Mouse (Mus musculus): ENCODE data around the gene Ptcd2.

The Ptcd2 gene

DNA sequence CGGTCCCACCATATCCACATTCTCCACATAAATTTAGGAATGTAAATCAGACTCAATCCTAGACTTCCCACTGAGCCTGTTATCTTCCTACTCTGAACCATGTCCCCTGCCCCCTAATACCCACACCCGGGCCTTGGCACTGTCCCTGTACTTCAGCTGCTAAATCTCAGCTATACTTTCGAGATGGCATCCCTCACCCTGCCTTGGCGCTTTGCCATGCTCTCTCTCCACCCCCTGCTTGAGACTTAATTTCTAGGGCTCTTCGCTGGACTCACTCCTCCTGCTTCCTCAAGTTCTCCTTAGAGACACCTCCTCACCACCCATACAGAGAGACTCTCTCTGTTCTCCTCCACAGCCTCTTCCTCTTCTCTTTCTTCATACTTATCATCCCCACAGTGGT lies 44.6 kb downstream of the Ptcd2 start:
- DNase-seq: no peak

DNA sequence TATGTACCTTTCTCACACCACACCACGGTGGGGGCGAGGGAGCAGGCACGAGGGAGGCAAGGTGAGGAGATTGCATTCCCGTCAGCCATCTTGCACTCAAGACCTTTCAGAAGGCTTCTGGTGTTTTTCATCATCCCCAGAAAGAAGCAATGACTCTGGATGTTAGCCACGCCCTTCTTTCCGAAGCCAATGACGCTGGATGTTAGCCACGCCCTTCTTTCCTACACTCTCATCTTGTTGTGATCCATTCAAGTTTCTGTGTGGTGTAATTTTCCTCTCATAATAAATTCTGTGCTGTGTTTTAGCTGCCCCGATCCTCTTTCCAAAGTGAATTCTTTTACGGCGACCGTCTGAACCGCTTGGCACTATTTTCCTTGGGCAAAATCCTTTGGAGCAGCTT lies 50.3 kb downstream of the Ptcd2 start:
- DNase-seq: no peak

DNA sequence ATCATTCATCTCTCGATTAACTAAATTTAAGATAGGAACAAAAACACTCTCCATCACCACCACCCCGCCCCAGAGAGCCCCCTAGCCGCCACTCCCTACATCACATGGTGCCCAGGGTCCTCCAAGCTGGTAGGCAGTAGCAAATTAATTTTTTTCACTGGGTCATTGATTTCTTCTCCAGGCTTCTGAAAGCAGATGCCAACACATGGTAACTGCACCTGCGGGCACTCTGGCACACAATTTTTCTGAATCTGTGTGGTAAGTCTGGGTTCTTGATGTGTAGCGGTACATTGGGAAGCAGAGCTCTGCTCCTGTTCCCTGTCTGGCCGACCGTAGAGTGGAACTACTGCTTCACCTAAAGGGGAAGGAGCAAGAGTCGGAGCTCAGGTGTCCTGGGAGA lies 53.7 kb downstream of the Ptcd2 start:
- DNase-seq: no peak

DNA sequence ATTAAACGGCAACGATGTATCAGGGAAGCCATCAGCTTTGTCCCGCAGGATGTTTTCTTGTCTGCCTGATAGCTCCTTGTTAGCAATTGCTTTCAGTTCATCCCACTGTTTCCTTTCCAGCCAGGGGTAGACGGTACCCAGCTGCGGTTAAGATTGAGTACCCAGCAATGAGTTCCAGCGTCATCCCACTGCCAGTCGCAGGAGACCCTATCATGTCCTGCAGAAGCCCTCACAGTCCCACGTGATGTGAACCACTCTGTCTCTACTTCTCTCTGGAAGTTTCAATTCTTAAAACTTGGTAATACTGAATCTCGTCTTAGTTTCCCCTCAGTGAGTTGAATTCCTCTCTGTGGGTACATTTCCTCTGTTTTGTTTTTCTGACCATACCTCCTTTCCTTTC lies 56.7 kb downstream of the Ptcd2 start:
- DNase-seq: no peak

DNA sequence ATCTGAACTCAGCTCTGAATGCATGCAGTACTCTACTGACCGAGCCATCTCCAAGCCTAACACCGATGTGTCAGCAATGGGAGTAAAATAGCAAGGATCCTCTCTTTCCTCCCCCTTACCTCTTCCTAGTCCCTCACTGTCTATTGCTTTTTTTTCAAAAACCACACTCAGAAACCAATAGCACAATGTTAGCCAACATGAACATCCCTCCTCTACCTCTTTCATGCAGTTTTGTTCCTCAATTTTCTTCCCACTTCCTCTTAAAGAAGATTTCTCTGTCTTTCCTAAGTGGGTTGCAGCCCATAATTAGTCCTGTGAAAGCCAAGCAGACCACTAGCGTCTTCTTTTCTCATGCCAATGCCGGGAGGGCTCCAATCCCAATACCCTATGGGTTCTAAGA lies 57.3 kb downstream of the Ptcd2 start:
- DNase-seq: no peak

DNA sequence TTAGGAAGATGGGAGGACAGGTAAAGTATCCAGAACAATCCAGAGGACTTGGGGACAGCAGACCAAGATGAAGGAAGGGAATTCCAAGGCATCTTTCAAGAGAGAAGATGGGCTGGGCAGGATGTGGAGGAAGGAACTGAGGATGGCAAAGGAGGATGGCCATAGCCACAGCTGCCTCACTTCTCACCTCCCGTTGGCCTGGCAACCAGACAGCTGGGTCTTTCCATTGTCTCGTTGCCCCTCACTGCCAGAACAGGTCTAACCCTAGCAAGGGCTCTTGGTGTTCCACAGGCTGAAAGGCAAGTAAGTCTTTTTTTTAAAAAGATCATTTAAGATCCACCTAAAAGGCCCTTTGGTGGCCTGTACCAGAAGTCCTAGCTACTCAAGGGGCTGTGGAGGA lies 59.3 kb downstream of the Ptcd2 start:
- no peak for DNase-seq

DNA sequence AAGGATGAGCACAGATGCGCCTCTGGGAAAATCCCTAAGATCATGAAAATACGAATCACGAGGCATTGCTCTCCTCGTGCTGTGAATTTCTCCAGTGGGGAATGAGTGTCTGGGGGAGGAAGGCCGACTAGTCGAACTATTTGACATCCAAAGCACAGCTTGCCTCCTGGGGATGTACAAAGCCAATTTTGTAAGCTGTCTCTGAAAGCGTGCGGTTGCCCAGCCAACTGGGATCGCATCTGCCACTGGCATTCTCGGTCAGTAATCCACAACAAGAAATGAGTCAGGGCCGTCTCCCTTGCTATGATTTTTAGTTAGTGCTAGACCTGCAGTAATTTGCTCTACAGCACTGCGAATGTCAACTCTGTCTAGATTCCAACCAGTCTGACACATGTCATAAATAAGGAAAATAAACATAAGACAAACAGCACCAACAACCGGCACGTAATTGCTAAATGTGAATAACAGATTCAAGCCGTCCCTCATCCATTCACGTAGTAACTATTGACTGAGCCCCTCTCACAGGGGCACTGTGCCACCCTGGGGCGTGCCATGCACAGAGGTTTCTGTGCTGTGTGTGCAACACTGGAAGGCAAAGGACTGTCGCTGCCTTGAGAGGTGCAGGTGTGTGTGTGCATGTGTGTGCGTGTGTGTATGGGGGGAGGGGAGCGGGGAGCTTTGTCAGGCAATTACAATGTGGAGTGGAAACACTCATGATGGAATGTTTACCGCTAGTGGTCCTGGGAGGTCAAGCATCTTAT lies 59.9 kb downstream of the Ptcd2 start:
- DNase-seq: no peak

DNA sequence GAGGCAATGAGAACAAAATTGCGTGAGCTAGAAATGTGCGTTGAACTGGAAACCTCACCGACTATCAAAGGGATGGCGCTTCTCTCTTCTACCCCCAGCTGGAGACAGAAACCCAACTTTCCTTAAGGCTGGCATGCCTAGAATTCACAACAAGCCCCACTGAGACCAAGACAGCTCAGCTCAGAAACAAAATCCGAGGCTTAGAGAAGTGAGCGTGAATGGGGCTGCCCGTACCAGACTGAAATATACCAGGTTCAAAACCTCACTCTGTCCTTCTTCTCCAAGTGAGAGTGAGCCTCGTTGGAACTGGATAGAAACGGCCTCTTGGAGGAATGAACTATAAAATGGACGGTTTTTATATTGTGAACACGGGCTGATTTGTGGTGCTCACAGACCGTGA lies 60.6 kb downstream of the Ptcd2 start:
- no peak for DNase-seq

DNA sequence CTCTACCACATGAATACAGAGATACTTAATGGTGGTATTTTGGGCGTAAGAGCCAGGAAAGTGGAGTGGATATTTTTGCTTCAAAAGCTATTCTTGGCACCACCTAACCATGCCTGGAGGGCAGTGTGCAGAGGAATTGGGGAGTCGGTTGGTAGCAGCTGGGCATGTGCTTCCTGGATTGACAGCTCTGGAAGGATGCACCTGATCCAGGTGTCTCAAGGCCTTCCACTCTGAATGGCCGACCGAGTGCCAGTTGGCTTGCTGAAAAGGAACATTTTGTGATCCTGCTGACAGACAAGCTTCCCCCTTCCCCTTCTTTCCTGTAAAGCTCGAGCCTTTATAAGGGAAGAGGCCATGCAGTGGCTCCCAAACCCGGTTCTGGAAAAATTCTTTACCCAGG lies 61.5 kb downstream of the Ptcd2 start:
- DNase-seq: peak; percentile 20

DNA sequence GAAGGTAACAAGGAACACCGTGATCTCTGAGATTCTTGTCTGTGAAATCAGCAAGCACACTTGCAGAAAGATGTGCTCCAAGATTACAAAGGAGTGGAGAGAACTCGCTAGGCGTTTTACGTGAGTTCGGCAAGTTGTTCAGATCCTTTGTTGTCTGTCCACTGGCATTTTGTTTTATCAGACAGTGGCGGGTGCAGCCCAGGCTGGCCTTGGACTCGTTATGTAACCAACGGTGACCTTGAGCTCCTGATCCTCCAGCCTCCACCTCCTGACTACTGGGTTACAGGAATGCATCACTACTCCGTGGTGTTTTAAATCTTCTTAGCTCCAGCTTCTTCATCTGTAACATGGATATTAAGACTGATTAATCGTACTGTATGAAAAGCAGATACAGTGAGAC lies 65.2 kb downstream of the Ptcd2 start:
- DNase-seq: no peak

DNA sequence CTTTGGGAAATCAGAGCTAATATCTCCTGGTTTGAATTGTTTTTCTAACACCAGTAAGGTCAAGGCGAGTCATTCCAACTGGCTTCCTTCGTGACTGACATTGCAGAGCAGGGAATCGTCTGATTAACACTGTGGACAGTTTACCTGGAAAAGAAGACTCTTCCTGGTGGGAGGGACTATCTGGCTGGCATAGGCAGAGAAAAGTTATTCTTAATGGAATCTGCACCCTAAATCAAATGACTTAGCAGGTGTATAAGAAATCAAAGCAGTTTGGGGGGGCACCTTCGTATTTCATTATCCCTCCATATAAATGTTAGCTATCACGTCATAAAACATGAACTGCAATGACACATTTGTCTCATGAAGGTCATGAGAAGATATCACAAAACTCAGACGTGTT lies 66.0 kb downstream of the Ptcd2 start:
- no peak for DNase-seq

DNA sequence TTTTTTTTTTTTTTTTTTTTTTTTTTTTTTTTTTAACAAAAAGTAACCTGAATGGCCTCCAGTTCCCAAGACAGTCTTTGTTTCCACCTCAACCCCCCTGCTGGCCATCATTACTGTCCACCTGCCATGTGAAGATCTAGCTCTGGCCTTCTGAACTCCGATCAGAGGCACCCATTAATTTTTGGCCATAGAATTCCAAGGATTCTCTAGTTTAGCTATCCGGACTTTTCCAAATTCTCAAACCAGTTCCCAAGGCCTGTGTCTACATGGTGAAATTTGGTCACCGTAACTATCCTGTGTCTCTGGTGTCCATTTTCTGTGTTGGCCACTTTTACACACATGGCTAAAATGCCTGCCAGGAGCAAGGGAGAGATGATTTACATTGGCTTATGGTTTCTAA lies 67.0 kb downstream of the Ptcd2 start:
- DNase-seq: no peak

DNA sequence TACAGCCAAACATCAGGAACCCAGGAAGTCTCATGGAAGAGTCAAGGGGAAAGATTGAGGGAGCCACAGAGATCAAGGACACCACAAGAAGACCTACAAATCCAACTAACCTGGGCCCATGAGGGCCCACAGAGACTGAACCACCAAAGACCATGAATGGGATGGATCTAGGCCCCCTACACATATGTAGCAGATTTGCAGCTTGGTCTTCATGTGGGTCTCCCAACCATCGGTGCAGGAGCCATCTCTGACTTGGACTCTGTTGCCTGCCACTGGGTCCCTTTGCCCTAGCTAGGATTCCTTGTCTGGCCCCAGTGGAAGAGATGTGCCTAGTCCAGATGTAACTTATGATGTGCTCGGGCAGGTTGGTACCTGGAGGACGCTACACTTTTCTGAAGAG lies 72.5 kb downstream of the Ptcd2 start:
- DNase-seq: no peak
